Mouse (Mus musculus): ENCODE results near the gene Il25.

GRCm38 (mm10) chr14:54894296-54895151 lies 38.0 kb upstream of the Il25 start:
- TF ChIP-seq POLR2A (IDR thresholded peaks at IDR 0.05; ENCODE audit: extremely low read depth, insufficient read depth, low read length) (no peak), CTCF (IDR thresholded peaks at IDR 0.05; ENCODE audit: extremely low read depth, insufficient read depth, low read length) (no peak)

All from cortical plate, adult 2 months (tissue).